Mouse (Mus musculus): ENCODE measurements around the gene Frem1.

Frem1 gene

DNA sequence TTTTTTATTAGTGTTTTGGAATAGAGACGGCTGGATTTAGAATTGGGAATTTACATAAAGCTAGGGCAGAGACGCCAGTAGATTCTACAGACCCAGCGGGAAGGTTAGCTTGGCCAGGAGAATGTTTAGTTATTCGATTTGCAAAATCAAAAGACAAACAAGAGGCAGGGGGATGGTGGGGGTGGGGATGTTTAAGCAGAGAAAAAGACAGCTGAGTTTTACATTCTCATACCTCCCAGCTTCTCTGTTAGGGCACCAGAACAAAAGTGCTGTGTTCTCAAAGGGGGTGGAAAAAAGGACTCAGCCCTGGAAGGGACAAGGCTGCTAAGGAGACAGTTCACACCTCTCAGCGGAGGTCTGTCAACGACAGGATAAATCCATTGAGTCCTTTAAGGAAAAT is 180.0 kb downstream of the Frem1 start:
- no peak for DNase-seq (ENCODE audit: low read depth, low spot score)

DNA sequence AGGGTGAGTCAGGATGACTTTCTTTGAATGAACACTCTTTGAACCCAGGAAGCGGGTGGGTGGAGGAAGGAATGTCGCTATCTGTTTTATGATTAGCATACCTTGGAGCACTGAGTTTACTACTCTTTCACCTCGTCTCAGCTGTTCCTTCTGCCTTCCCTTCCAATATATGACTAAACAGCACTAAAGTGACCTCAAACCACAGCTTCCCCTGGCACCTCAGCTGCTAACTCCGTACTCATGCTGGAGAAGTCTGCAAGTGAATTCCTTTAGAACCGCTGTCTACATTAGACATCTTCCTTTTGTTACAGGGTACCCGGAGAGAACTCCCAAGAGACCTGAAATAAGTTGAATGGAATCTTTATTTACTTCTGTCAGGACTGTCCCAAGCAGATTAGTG is 181.2 kb downstream of the Frem1 start:
- no peak for DNase-seq (ENCODE audit: low read depth, low spot score)

DNA sequence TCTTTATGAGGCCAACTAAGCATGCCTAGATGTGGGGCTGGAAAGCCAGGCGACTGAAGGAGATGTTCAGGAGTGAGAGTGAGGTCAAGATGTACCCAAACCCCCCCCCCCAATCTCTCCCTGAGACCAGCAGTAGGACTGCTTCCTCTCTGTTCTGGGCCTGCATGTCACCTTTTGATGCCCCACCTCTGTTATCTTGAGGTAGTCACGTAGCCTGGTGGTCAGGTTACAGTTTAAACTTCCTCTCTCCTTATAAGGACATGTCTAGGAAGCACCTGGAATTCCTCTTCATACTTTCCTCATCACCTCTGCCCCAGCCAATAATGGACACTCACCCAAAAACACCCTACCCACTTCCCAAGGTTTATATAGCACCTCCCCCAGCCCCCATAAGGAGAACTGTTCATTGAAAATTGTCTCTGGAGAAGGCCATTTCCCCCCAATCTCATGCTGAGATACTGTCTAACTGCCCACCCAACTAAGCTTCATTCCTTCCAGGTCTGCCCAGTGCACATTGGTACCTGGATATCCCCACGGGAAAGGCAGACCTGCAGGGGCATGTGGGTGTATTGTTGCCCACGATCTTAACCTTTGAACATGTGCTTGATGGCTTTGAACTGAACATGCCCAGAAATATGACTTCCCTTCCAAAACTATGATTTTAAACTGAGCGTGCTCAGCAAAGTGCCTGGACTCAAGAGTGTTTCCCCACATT is 184.3 kb downstream of the Frem1 start:
- no peak for DNase-seq (ENCODE audit: low read depth, low spot score)

DNA sequence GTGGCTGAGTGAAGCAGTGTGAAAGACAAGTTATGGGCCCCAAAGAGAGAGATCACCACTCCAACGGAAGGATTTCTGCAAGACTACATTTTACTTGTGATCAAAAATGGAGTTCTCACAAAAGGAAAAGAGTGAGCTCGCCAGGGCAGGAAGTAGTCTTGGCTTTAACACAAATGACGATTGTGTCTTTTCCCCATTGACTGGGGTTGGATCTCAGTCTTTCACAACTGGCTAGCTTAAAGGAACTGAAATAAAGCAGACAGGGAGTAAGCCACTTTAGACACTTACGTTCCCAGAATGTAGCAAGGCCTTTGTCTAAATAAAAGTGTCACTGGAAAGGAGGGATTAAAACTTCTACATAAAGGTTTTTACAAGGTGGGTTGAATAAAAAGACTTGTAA is 185.0 kb downstream of the Frem1 start:
- no peak for DNase-seq (ENCODE audit: low read depth, low spot score)

DNA sequence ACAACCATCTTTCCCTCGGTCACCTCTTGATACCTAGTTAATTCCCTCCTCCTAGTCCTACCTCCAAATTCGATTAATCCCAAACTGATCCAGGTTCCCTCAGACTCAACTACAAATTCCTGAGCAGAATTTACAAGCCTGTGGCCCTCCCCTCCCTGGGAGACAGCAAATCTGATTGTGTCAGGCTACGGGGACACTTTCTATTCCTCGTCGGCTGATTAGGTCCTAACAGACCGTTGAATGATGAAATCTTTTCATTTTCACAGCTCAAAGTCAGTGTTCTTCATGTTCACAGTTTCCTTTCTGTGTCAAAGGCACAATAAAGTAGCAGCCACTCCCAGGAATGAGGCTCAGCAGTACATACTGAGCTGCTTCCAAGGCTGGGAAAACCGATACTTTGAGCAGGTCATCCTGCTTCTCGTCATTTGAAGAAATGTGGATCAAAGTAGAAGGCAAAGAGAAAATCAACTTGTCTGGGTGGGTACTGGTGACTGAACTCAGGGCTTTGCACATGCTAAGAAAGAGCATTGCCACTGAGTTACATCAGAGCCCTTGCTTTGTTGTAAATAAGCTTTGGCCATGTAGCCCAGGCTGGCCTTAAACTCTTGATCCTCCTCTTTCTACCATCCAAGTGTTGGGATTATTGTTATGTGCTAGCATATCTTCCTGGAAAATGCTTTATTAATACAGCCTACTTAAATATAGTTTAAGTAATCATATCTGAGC is 187.0 kb downstream of the Frem1 start:
- no peak for DNase-seq (ENCODE audit: low read depth, low spot score)

DNA sequence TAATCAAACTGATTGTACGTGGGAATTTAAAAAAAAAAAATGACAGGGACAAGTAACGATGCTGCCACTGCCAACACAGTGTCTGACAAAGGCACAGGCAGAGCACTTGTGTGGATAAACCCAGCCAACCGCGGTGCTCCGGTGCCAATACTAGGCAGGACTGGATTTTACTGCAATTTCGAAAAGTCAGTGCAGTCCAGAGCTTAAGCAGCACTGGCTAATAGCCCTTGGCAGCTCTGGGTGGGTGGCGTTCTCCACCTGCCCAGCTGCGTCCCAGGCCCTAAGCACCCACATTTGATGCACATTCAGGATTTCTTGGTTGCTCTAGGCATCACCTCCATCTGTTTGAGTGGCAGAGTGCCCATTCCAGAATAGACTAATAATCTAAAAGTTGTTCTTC is 188.8 kb downstream of the Frem1 start:
- no peak for DNase-seq (ENCODE audit: low read depth, low spot score)

DNA sequence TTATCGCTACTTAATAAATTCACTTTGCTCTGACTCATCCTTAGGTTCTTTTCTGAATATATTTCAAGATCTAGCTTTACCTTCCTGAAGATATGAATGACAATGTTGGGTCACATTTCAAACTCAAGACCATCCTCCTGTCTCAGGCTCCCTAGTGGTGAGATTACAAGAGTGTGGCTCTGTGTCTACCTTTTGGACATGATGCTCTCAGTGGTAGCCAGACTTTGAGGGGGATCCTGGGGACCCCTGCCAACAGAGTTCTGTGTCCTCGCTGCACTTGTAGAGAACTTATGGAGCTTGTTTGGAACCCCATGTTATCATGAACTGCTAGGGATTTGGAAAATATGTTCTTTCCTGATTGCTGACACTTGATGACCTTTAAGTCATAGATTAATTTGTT is 190.7 kb downstream of the Frem1 start:
- DNase-seq (ENCODE audit: low read depth, low spot score), result no peak

DNA sequence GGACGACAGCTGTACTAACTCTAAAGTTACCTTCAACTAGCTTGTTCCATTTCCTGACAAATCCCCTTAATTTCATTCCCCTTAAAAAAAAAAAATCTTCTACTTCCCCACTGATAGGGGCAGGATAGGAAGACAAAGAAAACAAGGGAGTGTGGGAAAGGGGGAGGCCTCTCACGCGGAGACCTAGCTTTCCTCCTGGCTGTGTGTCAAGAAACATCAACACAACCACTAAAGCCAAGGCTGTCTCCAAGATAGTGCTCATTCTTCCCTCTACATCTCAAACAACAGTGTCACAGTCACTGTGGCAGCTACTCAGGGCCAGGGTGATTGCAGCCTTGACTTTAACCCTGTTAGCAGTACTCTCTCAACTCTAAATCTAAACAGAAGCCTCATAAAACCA is 191.6 kb downstream of the Frem1 start:
- no peak for DNase-seq (ENCODE audit: low read depth, low spot score)

DNA sequence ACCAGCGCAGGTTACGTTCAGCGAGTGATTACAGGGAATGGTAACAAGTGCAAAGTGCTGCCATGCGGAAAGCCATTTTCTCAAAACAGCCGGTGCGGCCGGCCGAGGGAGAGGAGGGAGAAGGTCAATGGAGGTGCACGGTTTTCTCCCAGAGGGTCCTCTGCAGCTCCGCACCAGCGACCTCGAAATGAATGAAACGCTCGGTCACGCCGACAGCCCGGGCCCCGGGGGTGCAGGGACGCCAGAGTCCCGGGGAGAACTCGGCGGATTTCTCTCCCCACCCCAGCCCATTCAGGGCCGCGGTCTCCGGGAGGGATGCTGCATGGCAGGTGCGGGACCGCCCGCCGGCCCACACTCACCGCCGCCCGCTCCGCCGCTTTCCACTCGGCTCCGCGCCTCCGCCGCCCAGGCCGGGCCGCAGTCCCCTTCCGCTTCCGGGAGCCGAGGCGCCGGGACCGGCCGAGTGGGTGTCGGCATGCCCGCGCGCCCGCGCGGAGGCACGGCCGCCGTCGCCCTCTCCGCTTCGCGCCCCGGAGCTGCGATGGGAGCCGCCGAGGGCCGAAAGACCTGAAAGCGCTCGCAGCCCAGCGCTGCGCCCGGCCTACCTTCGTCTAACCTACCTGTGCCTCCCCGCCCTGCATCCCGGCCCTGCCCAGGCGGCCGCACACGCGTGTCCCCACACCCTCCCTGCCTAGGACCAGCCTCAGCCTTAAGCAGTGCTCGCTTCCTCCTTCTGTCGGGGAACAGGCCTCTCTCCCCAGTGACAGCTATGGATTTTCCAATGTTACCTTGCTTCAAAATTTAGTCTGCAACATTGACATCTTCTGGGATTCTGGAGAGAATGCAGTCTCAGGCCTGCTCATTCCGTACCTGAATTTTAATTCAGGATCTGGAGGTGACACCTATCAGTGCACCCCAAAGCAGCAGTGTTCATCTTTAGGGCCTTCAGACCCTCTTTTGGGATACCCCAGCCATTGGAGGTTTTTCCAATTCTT is 192.7 kb downstream of the Frem1 start, which contains the start of gene Zdhhc21:
Zdhhc21 (minus strand) TSS at position 828 of the 995 bp plus-strand sequence.
- DNase-seq (ENCODE audit: low read depth, low spot score), result peak; percentile 61

DNA sequence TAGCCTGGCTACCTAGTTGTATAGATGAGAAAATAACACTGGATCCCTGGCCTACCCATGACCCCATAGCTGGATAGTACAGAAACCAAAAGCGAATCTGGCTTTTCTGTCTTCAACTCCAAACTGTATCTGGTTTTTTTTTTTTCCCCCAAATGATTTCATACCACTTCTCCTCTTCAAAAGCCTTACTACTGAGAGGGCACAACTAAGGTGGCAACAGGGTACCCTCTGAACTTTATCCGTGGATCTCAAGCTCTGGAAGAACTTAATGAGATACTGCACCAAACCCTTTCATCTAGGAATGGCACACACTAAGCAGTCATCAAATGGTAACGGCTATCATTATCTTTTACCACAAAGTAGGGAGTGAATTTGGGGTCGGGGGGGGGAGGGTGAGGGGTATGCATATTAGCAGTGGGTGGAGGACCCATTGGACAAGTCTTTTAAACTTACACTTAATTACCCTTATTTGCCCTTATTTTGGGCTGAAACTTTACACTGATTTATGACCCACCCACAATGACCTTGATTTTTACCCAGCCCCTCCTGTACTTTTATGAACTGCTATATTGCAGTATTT is 193.6 kb downstream of the Frem1 start:
- DNase-seq (ENCODE audit: low read depth, low spot score), result no peak

DNA sequence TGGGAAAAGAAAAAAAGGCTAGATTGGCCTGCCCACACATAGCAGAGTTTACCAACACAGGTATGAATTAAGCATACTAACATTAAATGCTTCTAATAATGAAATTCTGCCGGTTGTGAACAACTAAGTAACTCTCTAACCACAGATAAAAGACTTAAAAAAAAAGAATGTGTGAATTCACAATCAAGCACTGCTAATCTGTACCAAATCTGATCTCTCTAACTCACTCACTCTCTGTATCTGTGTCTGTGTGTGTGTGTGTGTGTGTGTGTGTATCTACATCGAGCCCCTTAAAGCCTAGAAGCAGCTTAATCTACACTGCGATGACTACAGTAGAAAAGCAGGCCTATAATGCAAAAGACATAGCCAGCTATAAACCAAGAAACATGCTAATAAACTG is 195.2 kb downstream of the Frem1 start:
- no peak for DNase-seq (ENCODE audit: low read depth, low spot score)

DNA sequence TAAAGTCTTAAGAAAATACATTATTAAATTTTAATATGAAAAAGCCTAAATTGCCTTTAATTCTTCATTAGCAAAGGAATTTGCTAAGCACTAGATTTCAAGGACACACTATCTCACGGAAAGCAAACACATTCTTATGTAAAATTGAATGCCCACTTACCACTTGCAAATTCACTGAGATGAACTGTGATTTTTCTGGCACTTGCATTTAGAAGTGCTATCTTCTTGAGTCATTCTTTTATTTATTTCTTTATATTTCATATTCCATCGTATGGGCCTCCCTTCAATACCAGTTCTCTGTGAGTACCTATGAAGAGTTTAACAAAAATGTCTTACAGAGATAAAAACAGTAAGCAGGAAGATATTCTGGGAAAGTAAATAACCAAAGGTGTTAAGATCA is 198.3 kb downstream of the Frem1 start:
- DNase-seq (ENCODE audit: low read depth, low spot score), result no peak

DNA sequence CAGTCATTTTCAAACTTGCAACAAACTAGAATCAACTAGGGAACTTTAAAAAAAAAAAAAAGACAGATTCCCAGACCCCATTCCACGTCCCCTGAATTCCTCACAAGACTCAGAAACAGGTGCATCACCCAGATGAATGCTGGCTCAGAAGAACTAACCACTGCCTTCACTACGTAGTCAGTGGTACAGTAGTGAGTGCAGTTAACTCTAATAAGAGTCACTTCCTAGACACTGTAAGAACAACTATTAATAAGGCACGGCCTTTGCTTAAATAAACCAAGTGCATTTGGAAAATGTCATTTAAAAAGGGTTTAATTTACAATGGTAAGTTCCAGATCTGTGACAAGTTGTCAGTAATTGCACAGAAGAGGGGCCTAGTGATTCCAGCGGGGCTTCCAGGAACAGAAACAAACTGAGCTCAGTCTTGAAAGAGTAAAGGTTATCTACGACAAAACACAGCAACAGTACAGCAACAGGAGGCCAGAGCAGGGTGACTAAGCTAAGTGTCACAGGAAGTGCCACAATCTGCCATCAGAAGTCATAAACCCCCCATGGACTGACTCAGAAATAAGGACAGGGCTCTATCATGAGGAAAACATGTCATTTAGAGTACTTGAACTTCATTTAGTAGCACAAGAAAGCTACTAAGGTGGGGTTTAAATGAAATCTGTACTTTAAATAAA is 203.4 kb downstream of the Frem1 start:
- no peak for DNase-seq (ENCODE audit: low read depth, low spot score)

All from retina, adult 2 months (tissue).